Mouse (Mus musculus): ENCODE data around the gene Scube1.

- TF ChIP-seq CTCF (IDR thresholded peaks at IDR 0.05; ENCODE audit: low read depth): no peak
- no peak for TF ChIP-seq EP300 (IDR thresholded peaks at IDR 0.05; ENCODE audit: low read depth)
These were observed 45.1 kb downstream of the Scube1 start for GRCm38 (mm10) chr15:83679729-83680128.

Measured in liver, postnatal 0 days (tissue).